Mouse (Mus musculus): Measurements from ENCODE around the gene Slfn5. TPM values are rescaled to one million over a fixed set of nuclear protein-coding genes. Genes with fewer than 3 reads are reported as not detected.
"Not testable (repeated sequence)": the region's sequence is repeated elsewhere in the genome, so short reads cannot be mapped to it uniquely, and the experiment has no call there.

The Slfn5 gene
- polyA plus RNA-seq, 1 experiment, result 3.4 TPM

- Histone ChIP-seq H3K27ac (ENCODE audit: insufficient read depth, low read length) (no peak within 1 kb of the TSS), H3K36me3 (ENCODE audit: control insufficient read depth, insufficient read depth, low read length) (peaks cover 6% of the 10 kb centered on the region), H3K4me1 (ENCODE audit: control insufficient read depth, insufficient read depth, insufficient read length) (peaks cover 3% of the 10 kb centered on the region; the same call in 1 of the 2 replicates), H3K4me3 (ENCODE audit: extremely low read depth, insufficient read depth, insufficient read length) (no peak within 1 kb of the TSS), H3K27me3 (ENCODE audit: control insufficient read depth, insufficient read depth, low read length) (no peaks in the 10 kb centered on the region)
- no peak for TF ChIP-seq POLR2A (IDR thresholded peaks at IDR 0.05; ENCODE audit: low read depth, low read length)
- TF ChIP-seq CTCF (IDR thresholded peaks at IDR 0.05; ENCODE audit: extremely low read depth, insufficient read depth, insufficient read length, insufficient replicate concordance), result no peak
- 89% methylated on average over 4 of the region's 4 CpGs for WGBS
- no peak for DNase-seq (ENCODE audit: low read depth in 1 of 2, low spot score in 2 of 2)
Observed at GRCm38 (mm10) chr11:82910250-82910649, 40.9 kb upstream of the Slfn5 start, which contains the start of gene Unc45b. Gene Unc45b (plus strand): TSS chr11:82910550.

GRCm38 (mm10) chr11:82910679-82911389 lies 40.3 kb upstream of the Slfn5 start:
- Histone ChIP-seq H3K27me3 (ENCODE audit: control insufficient read depth, insufficient read depth, low read length) (no peaks in the 10 kb centered on the region), H3K27ac (ENCODE audit: insufficient read depth, low read length) (no peak overlapping the region), H3K36me3 (ENCODE audit: control insufficient read depth, insufficient read depth, low read length) (peaks cover 4% of the 10 kb centered on the region), H3K4me3 (ENCODE audit: extremely low read depth, insufficient read depth, insufficient read length) (no peak overlapping the region), H3K4me1 (ENCODE audit: control insufficient read depth, insufficient read depth, insufficient read length) (peaks cover 3% of the 10 kb centered on the region; the same call in 1 of the 2 replicates)
- 83% methylated on average over 11 of the region's 11 CpGs for WGBS
- no peak for TF ChIP-seq CTCF (IDR thresholded peaks at IDR 0.05; ENCODE audit: extremely low read depth, insufficient read depth, insufficient read length, insufficient replicate concordance)
- no peak for TF ChIP-seq POLR2A (IDR thresholded peaks at IDR 0.05; ENCODE audit: low read depth, low read length)
- no peak for DNase-seq (ENCODE audit: low read depth in 1 of 2, low spot score in 2 of 2)

GRCm38 (mm10) chr11:82914711-82915352 lies 36.3 kb upstream of the Slfn5 start:
- 8% methylated on average over 16 of the region's 16 CpGs for WGBS
- TF ChIP-seq POLR2A (IDR thresholded peaks at IDR 0.05; ENCODE audit: low read depth, low read length), result no peak
- TF ChIP-seq CTCF (IDR thresholded peaks at IDR 0.05; ENCODE audit: extremely low read depth, insufficient read depth, insufficient read length, insufficient replicate concordance), result peak; percentile 99
- H3K4me3 ChIP-seq (ENCODE audit: extremely low read depth, insufficient read depth, insufficient read length), result no peak overlapping the region
- H3K27me3 ChIP-seq (ENCODE audit: control insufficient read depth, insufficient read depth, low read length), result no peaks in the 10 kb centered on the region
- peak; percentile 37 to 65 for DNase-seq (ENCODE audit: low read depth in 1 of 2, low spot score in 2 of 2)
- no peaks in the 10 kb centered on the region for H3K4me1 ChIP-seq (ENCODE audit: control insufficient read depth, insufficient read depth, insufficient read length)
- H3K36me3 ChIP-seq (ENCODE audit: control insufficient read depth, insufficient read depth, low read length), result no peaks in the 10 kb centered on the region
- H3K27ac ChIP-seq (ENCODE audit: insufficient read depth, low read length), result no peak overlapping the region

- DNase-seq (ENCODE audit: low read depth in 1 of 2, low spot score in 2 of 2), result no peak
- Histone ChIP-seq H3K27me3 (ENCODE audit: control insufficient read depth, insufficient read depth, low read length) (no peaks in the 10 kb centered on the region), H3K4me1 (ENCODE audit: control insufficient read depth, insufficient read depth, insufficient read length) (no peaks in the 10 kb centered on the region)
Observed at GRCm38 (mm10) chr11:82920768-82921167, 30.4 kb upstream of the Slfn5 start.

GRCm38 (mm10) chr11:82921691-82922090 lies 29.5 kb upstream of the Slfn5 start:
- Histone ChIP-seq H3K4me3 (ENCODE audit: extremely low read depth, insufficient read depth, insufficient read length) (no peak overlapping the region), H3K27ac (ENCODE audit: insufficient read depth, low read length) (no peak overlapping the region), H3K27me3 (ENCODE audit: control insufficient read depth, insufficient read depth, low read length) (no peaks in the 10 kb centered on the region), H3K4me1 (ENCODE audit: control insufficient read depth, insufficient read depth, insufficient read length) (no peaks in the 10 kb centered on the region), H3K36me3 (ENCODE audit: control insufficient read depth, insufficient read depth, low read length) (no peaks in the 10 kb centered on the region)
- no peak for DNase-seq (ENCODE audit: low read depth in 1 of 2, low spot score in 2 of 2)
- TF ChIP-seq POLR2A (IDR thresholded peaks at IDR 0.05; ENCODE audit: low read depth, low read length) (no peak), CTCF (IDR thresholded peaks at IDR 0.05; ENCODE audit: extremely low read depth, insufficient read depth, insufficient read length, insufficient replicate concordance) (no peak)
- WGBS, result 86% methylated on average over 4 of the region's 4 CpGs

More at GRCm38 (mm10) chr11:82920768-82921167, 30.4 kb upstream of the Slfn5 start:
- H3K36me3 ChIP-seq (ENCODE audit: control insufficient read depth, insufficient read depth, low read length), result no peaks in the 10 kb centered on the region
- no peak overlapping the region for H3K27ac ChIP-seq (ENCODE audit: insufficient read depth, low read length)
- TF ChIP-seq POLR2A (IDR thresholded peaks at IDR 0.05; ENCODE audit: low read depth, low read length), result no peak
- no peak for TF ChIP-seq CTCF (IDR thresholded peaks at IDR 0.05; ENCODE audit: extremely low read depth, insufficient read depth, insufficient read length, insufficient replicate concordance)
- 76% methylated on average over 10 of the region's 10 CpGs for WGBS
- H3K4me3 ChIP-seq (ENCODE audit: extremely low read depth, insufficient read depth, insufficient read length), result no peak overlapping the region

- DNase-seq (ENCODE audit: low read depth in 1 of 2, low spot score in 2 of 2); H3K4me3 ChIP-seq (ENCODE audit: extremely low read depth, insufficient read depth, insufficient read length); H3K4me1 ChIP-seq (ENCODE audit: control insufficient read depth, insufficient read depth, insufficient read length); H3K27me3 ChIP-seq (ENCODE audit: control insufficient read depth, insufficient read depth, low read length); H3K27ac ChIP-seq (ENCODE audit: insufficient read depth, low read length); H3K36me3 ChIP-seq (ENCODE audit: control insufficient read depth, insufficient read depth, low read length): not testable (repeated sequence)
- 10% methylated on average over 6 of the region's 6 CpGs for WGBS
Observed at GRCm38 (mm10) chr11:82923910-82924309, 27.2 kb upstream of the Slfn5 start.

Data from spleen, adult 2 months (tissue).